Mouse (Mus musculus): ENCODE measurements around the gene Acp5. TPM values are rescaled to one million over a fixed set of nuclear protein-coding genes. Genes with fewer than 3 reads are reported as not detected.

Acp5 gene
- total RNA-seq, 2 experiments from 2014 or later: 0.51 TPM; not detected in 1

- DNase-seq (ENCODE audit: extremely low spot score in 1 of 2, low spot score in 2 of 2): no peak
- Histone ChIP-seq H3K27ac (no peak overlapping the region), H3K4me3 (no peak overlapping the region)
- intact Hi-C loops (cut with DNase I): no loop called here
- no peak for TF ChIP-seq CTCF (IDR thresholded peaks at IDR 0.05)
Measured at GRCm38 (mm10) chr9:22136765-22137547, 1.4 kb upstream of the Acp5 start.

GRCm38 (mm10) chr9:22134988-22135643 lies 395 bp downstream of the Acp5 start:
- intact Hi-C loops (cut with DNase I): no loop called here
- no peak overlapping the region for H3K27ac ChIP-seq
- H3K4me3 ChIP-seq: no peak overlapping the region
- no peak for TF ChIP-seq CTCF (IDR thresholded peaks at IDR 0.05)
- no peak for DNase-seq (ENCODE audit: extremely low spot score in 1 of 2, low spot score in 2 of 2)

GRCm38 (mm10) chr9:22134246-22134890 lies 1.1 kb downstream of the Acp5 start:
- Histone ChIP-seq H3K27ac (no peak overlapping the region), H3K4me3 (no peak overlapping the region)
- intact Hi-C loops (cut with DNase I): no loop called here
- DNase-seq (ENCODE audit: extremely low spot score in 1 of 2, low spot score in 2 of 2): no peak
- no peak for TF ChIP-seq CTCF (IDR thresholded peaks at IDR 0.05)

GRCm38 (mm10) chr9:22132220-22132619 lies 3.3 kb downstream of the Acp5 start:
- intact Hi-C loops (cut with DNase I): no loop called here
- Histone ChIP-seq H3K27ac (no peak overlapping the region), H3K4me3 (no peak overlapping the region)
- DNase-seq (ENCODE audit: extremely low spot score in 1 of 2, low spot score in 2 of 2): no peak
- no peak for TF ChIP-seq CTCF (IDR thresholded peaks at IDR 0.05)

- no peak for DNase-seq (ENCODE audit: extremely low spot score in 1 of 2, low spot score in 2 of 2)
- Histone ChIP-seq H3K27ac (no peak overlapping the region), H3K4me3 (peak overlapping the region; percentile 15; the same call in 1 of the 2 replicates)
- TF ChIP-seq CTCF (IDR thresholded peaks at IDR 0.05): no peak
- intact Hi-C loops (cut with DNase I): no loop called here
Measured at GRCm38 (mm10) chr9:22131226-22131981, 4.1 kb downstream of the Acp5 start.

- H3K4me3 ChIP-seq: no peak overlapping the region
- intact Hi-C loops (cut with DNase I): no loop called here
- TF ChIP-seq CTCF (IDR thresholded peaks at IDR 0.05): no peak
Measured at GRCm38 (mm10) chr9:22125246-22126027, 10.1 kb downstream of the Acp5 start.

GRCm38 (mm10) chr9:22124169-22124568 lies 11.3 kb downstream of the Acp5 start:
- no peak overlapping the region for H3K27ac ChIP-seq
- intact Hi-C loops (cut with DNase I): no loop called here
- no peak overlapping the region for H3K4me3 ChIP-seq
- no peak for DNase-seq (ENCODE audit: extremely low spot score in 1 of 2, low spot score in 2 of 2)
- no peak for TF ChIP-seq CTCF (IDR thresholded peaks at IDR 0.05)

More at GRCm38 (mm10) chr9:22125246-22126027, 10.1 kb downstream of the Acp5 start:
- no peak for DNase-seq (ENCODE audit: extremely low spot score in 1 of 2, low spot score in 2 of 2)
- no peak overlapping the region for H3K27ac ChIP-seq

- DNase-seq (ENCODE audit: extremely low spot score in 1 of 2, low spot score in 2 of 2): no peak
- intact Hi-C loops (cut with DNase I): no loop called here
- no peak for TF ChIP-seq CTCF (IDR thresholded peaks at IDR 0.05)
- Histone ChIP-seq H3K27ac (no peak overlapping the region), H3K4me3 (no peak overlapping the region)
Measured at GRCm38 (mm10) chr9:22123069-22123609, 12.4 kb downstream of the Acp5 start.

- TF ChIP-seq CTCF (IDR thresholded peaks at IDR 0.05): no peak
- intact Hi-C loops (cut with DNase I): no loop called here
- H3K4me3 ChIP-seq: no peak overlapping the region
- H3K27ac ChIP-seq: no peak overlapping the region
- DNase-seq (ENCODE audit: extremely low spot score in 1 of 2, low spot score in 2 of 2): no peak
Measured at GRCm38 (mm10) chr9:22122005-22122404, 13.5 kb downstream of the Acp5 start.

- Histone ChIP-seq H3K27ac (no peak overlapping the region), H3K4me3 (no peak overlapping the region)
- no peak for DNase-seq (ENCODE audit: extremely low spot score in 1 of 2, low spot score in 2 of 2)
- TF ChIP-seq CTCF (IDR thresholded peaks at IDR 0.05): no peak
- intact Hi-C loops (cut with DNase I): no loop called here
Measured at GRCm38 (mm10) chr9:22121545-22121944, 14.0 kb downstream of the Acp5 start.

- DNase-seq (ENCODE audit: extremely low spot score in 1 of 2, low spot score in 2 of 2): peak in 1 of 2 experiments; percentile 25
- intact Hi-C loops (cut with DNase I): no loop called here
- TF ChIP-seq CTCF (IDR thresholded peaks at IDR 0.05): no peak
Measured at GRCm38 (mm10) chr9:22119543-22119942, 16.0 kb downstream of the Acp5 start.

More at GRCm38 (mm10) chr9:22119543-22119942, 16.0 kb downstream of the Acp5 start:
- Histone ChIP-seq H3K27ac (peak overlapping the region; percentile 71), H3K4me3 (no peak overlapping the region)
